Mouse (Mus musculus) lung, adult 2 months (tissue): ENCODE results near the gene Mdm2.

Experiments
- CTCF ChIP-seq: fragments of 200-500 bp; IDR thresholded peaks from 2 replicates; pipeline ENCODE4 v1.5.1; 2011; ENCODE audit warnings: mild to moderate bottlenecking, low read length, control low read depth; ENCODE audit not compliant: insufficient read depth
- POLR2A ChIP-seq: fragments of 200-500 bp; IDR thresholded peaks from 2 replicates; pipeline ENCODE4 v1.6.1; 2011; ENCODE audit warnings: low read depth, mild to moderate bottlenecking, control low read depth, low read length, borderline replicate concordance; ENCODE audit errors: extremely low read depth

- TF ChIP-seq CTCF (no peak), POLR2A (no peak)
Observed at GRCm38 (mm10) chr10:117749787-117750343, 39.3 kb upstream of the Mdm2 start.
